Mouse (Mus musculus) megakaryocyte, embryonic 14.5 days (primary cell): ENCODE data around the gene Rarres1.

Source experiments
- FLI1 ChIP-seq: IDR thresholded peaks from 2 replicates; pipeline ENCODE4 v1.6.1; 2012; ENCODE audit warnings: low read length, inconsistent platforms, mixed read lengths
- GATA1 ChIP-seq: IDR thresholded peaks from 3 replicates; pipeline ENCODE4 v1.6.1; 2012; ENCODE audit warnings: mixed read lengths, low read length, inconsistent platforms, borderline replicate concordance

- no peak for TF ChIP-seq GATA1
- TF ChIP-seq FLI1 = no peak
Observed at GRCm38 (mm10) chr3:67524768-67525167, 9.4 kb upstream of the Rarres1 start.
